Mouse (Mus musculus) MEL (cell line): ENCODE measurements around the gene Ifi27l2b. TPM values are rescaled to one million over a fixed set of nuclear protein-coding genes. Genes with fewer than 3 reads are reported as not detected.
"Not testable (repeated sequence)": the region's sequence is repeated elsewhere in the genome, so short reads cannot be mapped to it uniquely, and the experiment has no call there.

ENCODE experiments used
- DNase-seq: peaks from one replicate; pipeline ENCODE4 v3.0.0; 2011; ENCODE audit warnings: low read depth, low spot score
- H3K27ac ChIP-seq: 2 replicates; pipeline ENCODE4 v1.5.1; 2012; ENCODE audit warnings: low read depth, mild to moderate bottlenecking, control low read depth, low read length, moderate library complexity; ENCODE audit not compliant: control insufficient read depth
- H3K27me3 ChIP-seq, 2 experiments: fragments of 150-350 bp in 1 of 2; sonication (generic) in 1 of 2; 2 replicates each; pipeline ENCODE4 v1.6.1; 2012; ENCODE audit warnings: low read length in 2 of 2, mild to moderate bottlenecking in 2 of 2, improper control_type of control experiment in 1 of 2, moderate library complexity in 1 of 2; ENCODE audit not compliant: insufficient read depth in 2 of 2, control insufficient read depth in 1 of 2
- H3K36me3 ChIP-seq, 2 experiments: 2 replicates each; pipeline ENCODE4 v1.6.1; 2012 to 2014; ENCODE audit warnings: low read length in 2 of 2, improper control_type of control experiment in 1 of 2, inconsistent platforms in 1 of 2, mild to moderate bottlenecking in 1 of 2; ENCODE audit not compliant: insufficient read depth in 2 of 2, control insufficient read depth in 1 of 2
- H3K4me1 ChIP-seq, 2 experiments: fragments of 150-350 bp in 1 of 2; sonication (generic) in 1 of 2; 2 replicates each; pipeline ENCODE4 v1.6.1; 2012; ENCODE audit warnings: low read length in 2 of 2, improper control_type of control experiment in 1 of 2, mild to moderate bottlenecking in 1 of 2; ENCODE audit not compliant: insufficient read depth in 2 of 2, control insufficient read depth in 1 of 2
- H3K4me3 ChIP-seq, 2 experiments: fragments of 150-350 bp in 1 of 2; sonication (generic) in 1 of 2; 2 replicates each; pipeline ENCODE4 v1.5.1; 2012; ENCODE audit warnings: low read depth in 2 of 2, low read length in 2 of 2, mild to moderate bottlenecking in 2 of 2, moderate library complexity in 2 of 2, control low read depth in 1 of 2, improper control_type of control experiment in 1 of 2; ENCODE audit not compliant: control insufficient read depth in 1 of 2, insufficient read depth in 1 of 2
- H3K79me2 ChIP-seq: 2 replicates; pipeline ENCODE4 v1.6.1; 2012; ENCODE audit warnings: mild to moderate bottlenecking, low read length, moderate library complexity; ENCODE audit not compliant: control insufficient read depth, poor library complexity, insufficient read depth
- H3K9ac ChIP-seq: 2 replicates; pipeline ENCODE4 v1.6.1; 2012; ENCODE audit warnings: low read depth, mild to moderate bottlenecking, control low read depth, low read length, moderate library complexity; ENCODE audit not compliant: control insufficient read depth, poor library complexity, severe bottlenecking
- H3K9me3 ChIP-seq: fragments of 150-350 bp; sonication (generic); replicated peaks from 2 replicates; pipeline ENCODE4 v1.6.1; 2012; ENCODE audit warnings: mild to moderate bottlenecking, low read length, improper control_type of control experiment, moderate library complexity; ENCODE audit not compliant: insufficient read depth
- CHD1 ChIP-seq: IDR thresholded peaks from 2 replicates; pipeline ENCODE4 v1.6.1; 2012; ENCODE audit warnings: low read depth, mild to moderate bottlenecking, inconsistent platforms, low read length, improper control_type of control experiment
- CHD2 ChIP-seq: IDR thresholded peaks from 2 replicates; pipeline ENCODE4 v1.6.1; 2011; ENCODE audit warnings: low read length, improper control_type of control experiment
- ELF1 ChIP-seq: IDR thresholded peaks from 2 replicates; pipeline ENCODE4 v1.6.1; 2014; ENCODE audit warnings: low read depth, mild to moderate bottlenecking, inconsistent platforms, low read length, improper control_type of control experiment, moderate library complexity
- EP300 ChIP-seq, 2 experiments: IDR thresholded peaks; 2 replicates each; pipeline ENCODE4 v1.6.1; 2011; ENCODE audit warnings: improper control_type of control experiment in 2 of 2, low read length in 2 of 2, low read depth in 1 of 2, mild to moderate bottlenecking in 1 of 2
- JUND ChIP-seq: IDR thresholded peaks from 2 replicates; pipeline ENCODE4 v1.6.1; 2011; ENCODE audit warnings: low read depth, mild to moderate bottlenecking, improper control_type of control experiment, low read length
- KAT2A ChIP-seq: conservative IDR thresholded peaks from 2 replicates; pipeline ENCODE4 v1.6.1; 2012; ENCODE audit warnings: low read depth, low read length, improper control_type of control experiment, inconsistent platforms
- POLR2A ChIP-seq, 2 experiments: IDR thresholded peaks; 2 replicates each; pipeline ENCODE4 v1.6.1; 2011 to 2012; ENCODE audit warnings: low read length in 2 of 2, mild to moderate bottlenecking in 2 of 2, control low read depth in 1 of 2, improper control_type of control experiment in 1 of 2, low read depth in 1 of 2, moderate library complexity in 1 of 2; ENCODE audit not compliant: control insufficient read depth in 1 of 2, insufficient read depth in 1 of 2, poor library complexity in 1 of 2
- POLR2AphosphoS5 ChIP-seq: IDR thresholded peaks from 2 replicates; pipeline ENCODE4 v1.6.1; 2012; ENCODE audit warnings: low read depth, borderline replicate concordance, mild to moderate bottlenecking, inconsistent platforms, low read length, moderate library complexity, mixed read lengths
- RCOR1 ChIP-seq: IDR thresholded peaks from 2 replicates; pipeline ENCODE4 v1.6.1; 2012; ENCODE audit warnings: low read depth, mild to moderate bottlenecking, inconsistent platforms, low read length, improper control_type of control experiment
- SIN3A ChIP-seq: IDR thresholded peaks from 2 replicates; pipeline ENCODE4 v1.6.1; 2012; ENCODE audit warnings: low read length, improper control_type of control experiment, inconsistent platforms
- SMC3 ChIP-seq: IDR thresholded peaks from 2 replicates; pipeline ENCODE4 v1.6.1; 2011; ENCODE audit warnings: low read depth, low read length, improper control_type of control experiment
- TBP ChIP-seq: IDR thresholded peaks from 2 replicates; pipeline ENCODE4 v1.8.0; 2011; ENCODE audit warnings: low read depth, low read length, improper control_type of control experiment
- USF1 ChIP-seq: IDR thresholded peaks from 2 replicates; pipeline ENCODE4 v1.6.1; 2014; ENCODE audit warnings: low read depth, mild to moderate bottlenecking, inconsistent platforms, low read length, improper control_type of control experiment, moderate library complexity
- ZKSCAN1 ChIP-seq: IDR thresholded peaks from 2 replicates; pipeline ENCODE4 v1.6.1; 2012; ENCODE audit warnings: low read depth, mild to moderate bottlenecking, inconsistent platforms, low read length, improper control_type of control experiment, moderate library complexity
- polyA plus RNA-seq, 2 experiments: library from polyadenylated mRNA; stranded (reverse) in 1 of 2; unstranded in 1 of 2; fragments of >175 nt in 1 of 2; fragments of >200 nt in 1 of 2; gene quantifications; 2 replicates each; pipeline versions ENCODE4 v1.2.1 to v1.2.4; 2012; ENCODE audit warnings: low replicate concordance in 2 of 2, low read depth in 1 of 2; ENCODE audit not compliant: insufficient read length in 2 of 2, insufficient read depth in 1 of 2, missing spikeins in 1 of 2
- total RNA-seq: library from RNA; depleted of rRNA; stranded (reverse); fragments of 300-350 nt; gene quantifications from 2 replicates; pipeline ENCODE4 v1.2.3, GENCODE M21; 2012

The Ifi27l2b gene
- total and polyA plus RNA-seq, 3 experiments: 0.07 TPM; not detected in 2

GRCm38 (mm10) chr12:103487276-103487675 lies 30.3 kb upstream of the Ifi27l2b start:
- Histone ChIP-seq H3K27ac (no peak overlapping the region), H3K4me3 (no peak overlapping the region), H3K4me1 (peaks cover 0 to 8% of the 10 kb centered on the region in 2 experiments; a peak in 2 of 4 replicates), H3K36me3 (no peaks in the 10 kb centered on the region), H3K79me2 (no peaks in the 10 kb centered on the region), H3K9me3 (no peaks in the 10 kb centered on the region), H3K9ac (no peak overlapping the region), H3K27me3 (no peaks in the 10 kb centered on the region)
- TF ChIP-seq KAT2A (no peak), RCOR1 (no peak), ZKSCAN1 (no peak), USF1 (no peak), ELF1 (no peak), JUND (no peak)
- DNase-seq: no peak

DNA sequence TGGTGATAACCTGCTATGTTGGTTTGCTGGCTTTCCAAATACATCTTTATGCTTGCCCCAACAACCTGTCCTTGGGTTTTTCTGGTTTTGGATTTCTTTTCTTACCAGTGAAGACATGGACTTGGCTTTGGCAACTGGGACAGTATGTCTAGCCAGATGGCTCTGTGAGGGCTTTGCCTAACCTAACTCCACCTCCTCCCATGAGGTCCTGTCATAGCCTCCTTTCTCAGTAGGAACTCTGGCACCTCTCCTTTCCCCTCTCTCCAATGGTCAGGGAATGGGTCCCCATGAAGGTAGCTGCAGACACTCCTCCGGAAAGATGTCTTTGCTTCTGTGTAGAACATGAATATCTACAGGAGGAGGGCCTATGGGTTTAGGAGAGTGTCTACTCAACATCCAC lies 29.7 kb upstream of the Ifi27l2b start:
- H3K79me2 ChIP-seq: no peaks in the 10 kb centered on the region

GRCm38 (mm10) chr12:103484200-103484972 lies 27.4 kb upstream of the Ifi27l2b start:
- H3K9me3 ChIP-seq, H3K4me3 ChIP-seq, H3K27ac ChIP-seq, H3K36me3 ChIP-seq, H3K27me3 ChIP-seq, H3K79me2 ChIP-seq, H3K4me1 ChIP-seq, DNase-seq, H3K9ac ChIP-seq: not testable (repeated sequence)

More for the DNA sequence above, 29.7 kb upstream of the Ifi27l2b start:
- peaks cover 0 to 8% of the 10 kb centered on the region in 2 experiments; a peak in 2 of 4 replicates for H3K4me1 ChIP-seq
- DNase-seq: no peak
- no peaks in the 10 kb centered on the region for H3K9me3 ChIP-seq
- no peaks in the 10 kb centered on the region for H3K36me3 ChIP-seq
- TF ChIP-seq SMC3: no peak
- no peak for TF ChIP-seq KAT2A
- H3K27me3 ChIP-seq: no peaks in the 10 kb centered on the region
- H3K27ac ChIP-seq: no peak overlapping the region
- no peak overlapping the region for H3K9ac ChIP-seq
- no peak overlapping the region for H3K4me3 ChIP-seq

GRCm38 (mm10) chr12:103482781-103483180 lies 25.8 kb upstream of the Ifi27l2b start:
- 0 out of 4 replicates have a peak, but pooled peaks cover 0 to 1% of the 10 kb centered on the region in 2 experiments for H3K27me3 ChIP-seq
- no peaks in the 10 kb centered on the region for H3K36me3 ChIP-seq
- no peak overlapping the region for H3K4me3 ChIP-seq
- no peak for DNase-seq
- H3K79me2 ChIP-seq: no peaks in the 10 kb centered on the region
- H3K27ac ChIP-seq: no peak overlapping the region
- H3K9me3 ChIP-seq: no peaks in the 10 kb centered on the region
- H3K9ac ChIP-seq: no peak overlapping the region
- TF ChIP-seq SIN3A (no peak), EP300 (IDR thresholded peaks at IDR 0.05; ENCODE audit: low read depth in 1 of 2, low read length in 2 of 2) (no peak), CHD1 (no peak), TBP (no peak), CHD2 (no peak), POLR2AphosphoS5 (no peak), POLR2A (IDR thresholded peaks at IDR 0.05; ENCODE audit: control insufficient read depth in 1 of 2, insufficient read depth in 1 of 2, low read depth in 1 of 2, low read length in 2 of 2, poor library complexity in 1 of 2) (no peak)
- TF ChIP-seq, all 39 proteins: peak for 0
- peaks cover 0 to 3% of the 10 kb centered on the region in 2 experiments; a peak in 1 of 4 replicates for H3K4me1 ChIP-seq
